Mouse (Mus musculus) CH12.LX (cell line): ENCODE data around the gene Stambpl1. TPM values are rescaled to one million over a fixed set of nuclear protein-coding genes. Genes with fewer than 3 reads are reported as not detected.

Experiments used
- DNase-seq: peaks from one replicate; pipeline ENCODE4 v3.0.0-alpha.2; 2013; ENCODE audit errors: extremely low read depth
- H3K27ac ChIP-seq: 2 replicates; pipeline ENCODE4 v1.5.1; 2012; ENCODE audit warnings: low read depth, mild to moderate bottlenecking, control low read depth, moderate library complexity; ENCODE audit not compliant: insufficient read depth
- H3K27me3 ChIP-seq: replicated peaks from 2 replicates; pipeline ENCODE3; 2012; ENCODE audit warnings: inconsistent platforms
- H3K36me3 ChIP-seq, 2 experiments: replicated peaks in 1 of 2; 2 replicates each; pipeline versions ENCODE3 to v1.6.1; 2012; ENCODE audit warnings: inconsistent platforms in 1 of 2, low read length in 1 of 2, mild to moderate bottlenecking in 1 of 2, mixed read lengths in 1 of 2, moderate library complexity in 1 of 2; ENCODE audit not compliant: control insufficient read depth in 1 of 2, insufficient read depth in 1 of 2
- H3K4me1 ChIP-seq, 2 experiments: 2 replicates each; pipeline ENCODE4 v1.6.1; 2012; ENCODE audit warnings: inconsistent platforms in 1 of 2, moderate library complexity in 1 of 2; ENCODE audit not compliant: insufficient read depth in 2 of 2, control insufficient read depth in 1 of 2
- H3K4me2 ChIP-seq: 2 replicates; pipeline ENCODE4 v1.6.1; 2012; ENCODE audit warnings: low read depth, mild to moderate bottlenecking, control low read depth; ENCODE audit not compliant: poor library complexity, insufficient read depth, severe bottlenecking
- H3K4me3 ChIP-seq, 3 experiments: fragments of 150-350 bp in 1 of 3; sonication (generic) in 1 of 3; replicated peaks in 1 of 3; 2 replicates each; pipeline versions ENCODE3 to v1.5.1; 2011 to 2012; ENCODE audit warnings: low read depth in 2 of 3, low read length in 2 of 3, mild to moderate bottlenecking in 2 of 3, moderate library complexity in 2 of 3, control low read depth in 1 of 3, improper control_type of control experiment in 1 of 3, inconsistent platforms in 1 of 3, mixed read lengths in 1 of 3; ENCODE audit not compliant: poor library complexity in 1 of 3
- H3K79me2 ChIP-seq: replicated peaks from 2 replicates; pipeline ENCODE4 v1.6.1; 2012; ENCODE audit warnings: mild to moderate bottlenecking, moderate library complexity; ENCODE audit not compliant: control insufficient read depth, poor library complexity, insufficient read depth, severe bottlenecking; ENCODE audit errors: extremely low read depth
- H3K9ac ChIP-seq: 2 replicates; pipeline ENCODE4 v1.6.1; 2012; ENCODE audit warnings: low read depth, mild to moderate bottlenecking, control low read depth, moderate library complexity; ENCODE audit not compliant: insufficient read depth
- H3K9me3 ChIP-seq: replicated peaks from 2 replicates; pipeline ENCODE3; 2012; ENCODE audit warnings: low read length, inconsistent platforms, mixed read lengths
- CHD2 ChIP-seq: IDR thresholded peaks from 2 replicates; pipeline ENCODE4 v1.6.1; 2011; ENCODE audit warnings: low read length, improper control_type of control experiment
- CTCF ChIP-seq, 2 experiments: IDR thresholded peaks in 1 of 2; conservative IDR thresholded peaks in 1 of 2; 2 replicates each; pipeline ENCODE4 v1.5.1; 2011 to 2012; ENCODE audit warnings: low read depth in 2 of 2, low read length in 2 of 2, improper control_type of control experiment in 1 of 2, inconsistent platforms in 1 of 2, mild to moderate bottlenecking in 1 of 2, moderate library complexity in 1 of 2
- HCFC1 ChIP-seq: IDR thresholded peaks from 2 replicates; pipeline ENCODE4 v1.6.1; 2012; ENCODE audit warnings: low read depth, mild to moderate bottlenecking, inconsistent platforms, low read length, improper control_type of control experiment
- JUN ChIP-seq: IDR thresholded peaks from 2 replicates; pipeline ENCODE4 v1.6.1; 2011; ENCODE audit warnings: low read depth, mild to moderate bottlenecking, low read length, improper control_type of control experiment, moderate library complexity; ENCODE audit not compliant: insufficient read depth
- JUND ChIP-seq: conservative IDR thresholded peaks from 2 replicates; pipeline ENCODE4 v1.6.1; 2011; ENCODE audit warnings: low read depth, low read length, improper control_type of control experiment
- KAT2A ChIP-seq: IDR thresholded peaks from 2 replicates; pipeline ENCODE4 v1.6.1; 2012; ENCODE audit warnings: low read length, improper control_type of control experiment, inconsistent platforms; ENCODE audit not compliant: insufficient replicate concordance
- MYC ChIP-seq: IDR thresholded peaks from 2 replicates; pipeline ENCODE4 v1.6.1; 2011; ENCODE audit warnings: low read depth, mild to moderate bottlenecking, improper control_type of control experiment, low read length
- PAX5 ChIP-seq: IDR thresholded peaks from 2 replicates; pipeline ENCODE4 v1.6.1; 2012; ENCODE audit warnings: low read length, inconsistent platforms, mixed read lengths
- RAD21 ChIP-seq: IDR thresholded peaks from 2 replicates; pipeline ENCODE4 v1.6.1; 2011; ENCODE audit warnings: low read depth, mild to moderate bottlenecking, low read length, improper control_type of control experiment, moderate library complexity
- RCOR1 ChIP-seq: conservative IDR thresholded peaks from 2 replicates; pipeline ENCODE4 v1.6.1; 2012; ENCODE audit warnings: low read depth, mild to moderate bottlenecking, inconsistent platforms, low read length, improper control_type of control experiment
- SMC3 ChIP-seq: IDR thresholded peaks from 2 replicates; pipeline ENCODE4 v1.6.1; 2011; ENCODE audit warnings: low read depth, low read length, improper control_type of control experiment
- TCF12 ChIP-seq: IDR thresholded peaks from 2 replicates; pipeline ENCODE4 v1.6.1; 2014; ENCODE audit warnings: low read depth, mild to moderate bottlenecking, inconsistent platforms, low read length, improper control_type of control experiment
- USF1 ChIP-seq: IDR thresholded peaks from 2 replicates; pipeline ENCODE4 v1.6.1; 2014; ENCODE audit warnings: low read depth, mild to moderate bottlenecking, inconsistent platforms, low read length, improper control_type of control experiment
- dilution Hi-C: fragments of 300-500 bp; cut with MboI; formaldehyde crosslinking; loops from 2 replicates; pipeline ENCODE4 v1.14.3; 2020; ENCODE audit warnings: low sequenced_read_pairs; ENCODE audit not compliant: extremely low pct_unique_long_range_greater_than_20kb, extremely low pct_ligation_motif_present
- in situ Hi-C: fragments of 300-500 bp; cut with MboI; formaldehyde crosslinking; loops from 3 replicates; pipeline ENCODE4 v1.14.3; 2019; ENCODE audit warnings: low sequenced_read_pairs, low pct_ligation_motif_present, low pct_unique_long_range_greater_than_20kb, mixed read lengths
- polyA plus RNA-seq: library from polyadenylated mRNA; unstranded; fragments of >175 nt; gene quantifications from 2 replicates; pipeline ENCODE4 v1.2.1, GENCODE M21; 2012; ENCODE audit warnings: low read depth; ENCODE audit not compliant: insufficient read length
- total RNA-seq, 2 experiments: library from RNA; depleted of rRNA; stranded (reverse); fragments of 300-350 nt in 1 of 2; fragments of >200 nt in 1 of 2; gene quantifications; 2 replicates each; pipeline ENCODE4 v1.2.3; 2012 to 2014

Gene Stambpl1
- total and polyA plus RNA-seq, 3 experiments: 29.7 to 48.2 (median 40.6) TPM

- in situ Hi-C loops (loop anchor here (10.0 kb wide), 1 partner anchor 234 kb away; the partner anchor contains the start of gene Ch25h), dilution Hi-C loops (no loop called here)
- Histone ChIP-seq H3K27me3 (no peaks in the 10 kb centered on the region), H3K79me2 (no peaks in the 10 kb centered on the region), H3K27ac (no peak overlapping the region), H3K36me3 (peaks cover 40 to 81% of the 10 kb centered on the region in 2 experiments), H3K4me1 (peaks cover 3 to 5% of the 10 kb centered on the region in 2 experiments; a peak in 3 of 4 replicates), H3K4me3 (no peak overlapping the region), H3K4me2 (no peak overlapping the region), H3K9ac (no peak overlapping the region), H3K9me3 (no peaks in the 10 kb centered on the region)
- TF ChIP-seq PAX5 (no peak), USF1 (no peak), TCF12 (no peak), KAT2A (no peak), RCOR1 (no peak), HCFC1 (no peak), MYC (no peak), JUN (no peak)
- DNase-seq: no peak
Observed at GRCm38 (mm10) chr19:34240273-34241039, 48.4 kb downstream of the Stambpl1 start.

- no peaks in the 10 kb centered on the region for H3K9me3 ChIP-seq
- dilution Hi-C loops: no loop called here
- TF ChIP-seq JUND: no peak
- peak; percentile 59 for TF ChIP-seq RAD21
- peak; percentile 35 to 70; a peak in 2 of 4 replicates for TF ChIP-seq CTCF (conservative IDR thresholded peaks at IDR 0.05 in 1 of 2, IDR thresholded peaks at IDR 0.05 in 1 of 2; ENCODE audit: low read depth in 2 of 2, low read length in 2 of 2)
- no peak for TF ChIP-seq CHD2
- peak; percentile 67 for TF ChIP-seq SMC3
- TF ChIP-seq, all 38 proteins: peak for 3
- in situ Hi-C loops: loop anchor here (10.0 kb wide), 1 partner anchor 233 kb away; the partner anchor contains the start of gene Ch25h
- peak; percentile 51 for DNase-seq
- H3K9ac ChIP-seq: no peak overlapping the region
- H3K36me3 ChIP-seq: peaks cover 34 to 72% of the 10 kb centered on the region in 2 experiments
- H3K4me3 ChIP-seq: no peak overlapping the region
- no peak overlapping the region for H3K4me2 ChIP-seq
- no peaks in the 10 kb centered on the region for H3K79me2 ChIP-seq
- peaks cover 3 to 5% of the 10 kb centered on the region in 2 experiments; a peak in 3 of 4 replicates for H3K4me1 ChIP-seq
- no peaks in the 10 kb centered on the region for H3K27me3 ChIP-seq
- no peak overlapping the region for H3K27ac ChIP-seq
Observed at GRCm38 (mm10) chr19:34241247-34241915, 49.4 kb downstream of the Stambpl1 start.
